Mouse (Mus musculus): ENCODE results near the gene Slc28a1.
"Not testable (repeated sequence)": the region's sequence is repeated elsewhere in the genome, so short reads cannot be mapped to it uniquely, and the experiment has no call there.

Slc28a1 gene

DNA sequence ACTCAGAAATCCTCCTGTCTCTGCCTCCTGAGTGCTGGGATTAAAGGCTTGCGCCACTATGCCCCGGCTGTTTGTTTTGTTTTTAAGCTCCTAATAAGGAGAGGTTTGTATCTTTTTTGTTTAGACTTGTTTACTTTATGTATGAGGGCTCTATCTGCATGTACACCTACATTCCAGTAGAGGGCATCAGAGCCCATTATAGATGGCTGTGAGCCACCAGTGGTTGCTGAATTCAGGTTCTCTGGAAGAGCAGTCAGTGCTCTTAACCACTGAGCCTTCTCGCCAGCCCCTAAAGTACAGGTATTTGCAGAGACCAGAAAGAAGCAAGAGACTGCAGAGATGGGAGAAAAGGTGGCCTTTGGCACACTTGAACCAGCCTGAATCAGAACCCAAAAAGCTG, 52.5 kb downstream of the Slc28a1 start:
- peak; percentile 21 for DNase-seq (ENCODE audit: low spot score)

DNA sequence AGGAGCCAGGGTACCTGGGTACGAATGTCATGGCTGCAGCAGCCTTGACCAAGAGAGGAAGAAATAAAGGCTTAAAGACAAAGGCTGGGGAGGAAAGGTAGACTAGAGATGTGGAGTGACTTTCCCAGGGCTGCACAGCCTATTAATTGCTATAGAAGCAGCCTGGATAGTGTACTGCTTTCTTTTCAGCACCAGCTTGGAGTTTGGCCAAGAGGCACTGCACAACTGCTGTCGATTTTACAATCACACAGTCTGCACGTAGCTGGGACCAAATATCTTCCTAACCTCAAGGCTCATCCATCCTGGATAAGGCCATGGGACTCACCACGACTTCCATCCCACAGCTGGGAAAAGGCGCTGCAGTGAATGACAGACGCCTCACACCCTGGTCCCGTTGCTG, 54.8 kb downstream of the Slc28a1 start:
- no peak for DNase-seq (ENCODE audit: low spot score)

DNA sequence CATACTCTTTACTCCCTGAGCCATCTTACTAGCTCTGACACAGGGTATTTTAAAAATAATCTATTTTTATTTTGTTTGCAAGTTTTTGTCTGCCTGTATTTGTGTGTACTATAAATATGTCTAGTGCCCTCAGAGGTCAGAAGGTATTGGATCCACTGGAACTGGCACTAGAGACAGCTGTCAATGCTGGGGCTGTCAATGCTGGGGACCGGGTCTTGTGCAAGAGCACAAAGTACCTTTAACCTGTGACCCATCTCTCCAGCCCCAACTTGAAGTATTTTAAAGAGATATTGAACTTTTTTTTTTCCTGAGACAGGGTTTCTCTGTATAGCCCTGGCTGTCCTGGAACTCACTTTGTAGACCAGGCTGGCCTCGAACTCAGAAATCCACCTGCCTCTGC, 59.3 kb downstream of the Slc28a1 start:
- no peak for DNase-seq (ENCODE audit: low spot score)

DNA sequence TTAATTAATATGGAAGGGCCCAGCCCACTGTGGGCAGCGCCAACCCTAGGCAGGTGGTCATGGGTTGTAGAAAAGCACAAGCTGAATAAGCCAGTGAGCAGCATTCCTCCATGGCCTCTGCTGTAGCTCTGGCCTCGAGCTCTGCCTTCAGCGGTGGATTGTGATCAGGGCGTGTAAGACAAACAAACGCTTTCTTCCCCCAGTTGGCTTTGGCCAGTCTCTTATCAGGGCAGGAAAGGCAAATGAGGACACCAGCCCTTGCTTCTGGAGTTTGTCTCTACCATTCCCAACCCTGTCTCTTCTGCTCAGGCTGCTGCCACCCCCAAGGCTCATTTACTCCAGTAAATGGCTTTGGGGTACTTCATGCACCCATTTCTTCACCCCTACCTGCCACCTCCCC, 60.1 kb downstream of the Slc28a1 start:
- DNase-seq (ENCODE audit: low spot score): no peak

DNA sequence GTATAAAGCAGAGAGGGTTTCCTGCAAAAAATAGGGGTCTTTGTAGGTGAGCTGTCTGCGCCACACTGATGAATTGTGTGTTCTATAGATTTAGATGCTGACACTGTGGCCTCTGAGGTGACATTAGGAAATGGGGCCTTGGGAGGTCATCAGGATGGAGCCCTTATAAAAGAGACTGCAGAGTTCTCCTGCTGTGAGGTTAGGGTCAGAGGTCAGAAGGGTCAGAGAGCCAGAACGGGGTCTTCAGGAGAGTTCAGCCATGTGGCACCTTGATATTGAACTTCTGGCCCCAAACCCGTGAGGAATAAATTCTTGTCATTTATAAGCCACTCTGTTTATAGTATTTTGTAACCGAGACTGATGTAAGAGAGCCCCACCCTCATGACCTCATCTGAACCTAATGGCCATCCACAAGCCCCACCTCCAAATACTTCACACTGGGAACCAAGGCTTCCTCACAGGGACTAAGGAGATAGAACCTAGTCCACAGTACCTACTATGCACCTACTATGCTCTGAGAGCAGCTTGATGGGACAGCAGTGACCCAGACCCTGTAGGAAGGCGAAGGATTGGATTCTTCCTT, 61.7 kb downstream of the Slc28a1 start:
- no peak for DNase-seq (ENCODE audit: low spot score)

DNA sequence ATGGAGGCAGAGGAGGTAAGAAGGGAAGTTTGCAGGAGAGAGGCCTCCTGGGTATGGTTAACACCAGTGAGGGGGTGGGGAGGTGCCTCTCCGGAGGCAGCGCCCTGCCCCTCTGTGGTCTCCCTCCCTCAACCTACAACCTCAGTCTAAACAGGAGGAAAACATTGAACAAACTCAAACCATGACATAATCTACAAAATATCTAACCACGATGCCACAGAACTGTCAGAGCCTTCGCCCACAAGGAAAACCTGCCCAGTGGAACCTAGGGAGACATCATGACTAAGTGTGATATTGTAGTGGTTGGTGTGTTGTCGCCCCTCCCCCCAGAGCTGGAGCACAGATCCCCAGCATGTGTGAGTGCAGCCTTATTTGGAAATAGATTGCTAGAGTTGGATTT, 64.9 kb downstream of the Slc28a1 start:
- DNase-seq (ENCODE audit: low spot score): no peak

DNA sequence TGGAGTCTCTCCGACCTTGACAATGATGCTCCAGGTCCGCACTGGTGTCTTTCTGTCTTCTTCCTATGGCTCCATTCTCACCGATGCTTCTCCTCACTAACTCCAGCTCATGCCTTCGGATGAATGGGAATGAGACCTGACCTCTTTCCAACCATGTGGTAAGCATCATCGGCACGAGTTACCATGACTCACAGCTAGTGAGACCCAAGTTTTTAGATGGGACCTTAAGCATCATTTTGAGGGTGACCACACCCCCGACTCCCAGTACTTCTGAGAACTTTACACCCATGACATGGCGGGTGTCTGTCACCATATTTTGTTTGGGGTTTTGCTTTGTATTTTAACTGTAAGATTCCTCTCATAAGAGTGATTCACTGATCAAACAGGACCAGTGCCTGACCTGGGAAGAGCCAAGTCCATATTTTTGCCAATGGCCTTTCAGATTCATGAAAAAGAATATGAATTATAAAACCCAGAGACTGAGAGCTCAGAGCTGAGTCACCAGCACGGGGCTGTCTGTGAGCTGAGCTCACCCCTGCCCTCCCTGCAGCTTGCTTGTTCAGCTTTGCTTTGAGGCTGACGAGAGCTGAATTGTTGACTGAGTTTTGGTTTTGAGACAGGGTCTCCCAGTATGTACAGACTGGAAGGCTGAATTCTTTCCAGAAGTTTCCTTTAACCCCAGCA, 68.0 kb downstream of the Slc28a1 start:
- DNase-seq (ENCODE audit: low spot score): no peak

DNA sequence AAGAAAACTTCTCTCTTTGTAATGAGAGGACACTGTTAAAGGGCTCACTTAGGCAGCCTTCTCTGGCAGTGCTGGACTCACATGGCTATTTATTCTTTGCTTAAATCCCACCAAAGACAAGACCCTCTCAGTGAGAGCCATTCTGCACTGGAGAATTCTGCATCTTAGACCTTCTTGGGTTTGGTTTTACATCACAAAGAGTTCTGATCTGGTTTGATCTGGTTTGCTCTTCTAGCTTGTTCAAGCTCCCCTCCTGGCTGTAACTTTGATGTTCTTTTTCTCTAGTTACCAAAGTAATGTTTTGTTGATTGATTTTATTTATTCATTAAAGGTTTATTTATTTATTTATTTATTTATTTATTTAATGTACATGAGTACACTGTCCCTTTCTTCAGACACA, 68.6 kb downstream of the Slc28a1 start:
- no peak for DNase-seq (ENCODE audit: low spot score)

DNA sequence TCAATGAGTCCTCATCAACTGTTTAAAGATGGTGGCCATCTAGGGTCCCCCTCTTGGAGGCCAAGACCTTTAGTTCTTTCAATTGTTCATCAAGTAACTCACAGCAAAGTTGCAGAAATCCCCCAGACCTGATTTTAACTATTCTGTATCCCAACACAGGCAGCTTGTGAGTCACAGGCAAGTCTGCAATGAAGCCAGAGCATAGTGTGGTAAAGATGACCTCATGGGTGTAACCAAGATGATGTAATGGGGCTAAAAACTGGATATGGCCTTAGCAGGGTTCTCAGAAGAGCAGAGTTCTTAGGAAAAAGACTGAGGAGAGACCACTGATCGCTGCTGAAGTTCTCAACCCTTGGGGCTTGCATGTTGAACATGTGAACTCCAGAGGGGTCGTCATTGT, 69.5 kb downstream of the Slc28a1 start:
- no peak for DNase-seq (ENCODE audit: low spot score)

DNA sequence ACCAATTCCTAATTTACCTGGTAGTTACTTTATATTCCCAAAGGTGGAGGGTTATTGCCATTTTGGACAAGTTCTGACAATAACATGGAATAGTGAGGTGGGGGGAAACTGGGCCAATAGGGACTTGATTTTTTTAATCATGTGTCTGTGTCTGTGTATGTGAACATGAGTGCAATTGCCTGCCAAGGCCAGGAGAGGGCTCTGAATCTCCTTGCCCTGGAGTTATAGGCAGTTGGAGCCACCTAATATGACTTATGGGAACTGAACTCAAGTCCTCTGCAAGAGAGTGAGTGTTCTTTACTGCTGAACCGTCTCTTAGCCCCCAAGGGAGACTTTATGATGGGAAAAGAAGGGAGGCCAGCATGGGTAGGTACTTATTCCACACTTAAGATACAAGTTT, 70.1 kb downstream of the Slc28a1 start:
- no peak for DNase-seq (ENCODE audit: low spot score)

DNA sequence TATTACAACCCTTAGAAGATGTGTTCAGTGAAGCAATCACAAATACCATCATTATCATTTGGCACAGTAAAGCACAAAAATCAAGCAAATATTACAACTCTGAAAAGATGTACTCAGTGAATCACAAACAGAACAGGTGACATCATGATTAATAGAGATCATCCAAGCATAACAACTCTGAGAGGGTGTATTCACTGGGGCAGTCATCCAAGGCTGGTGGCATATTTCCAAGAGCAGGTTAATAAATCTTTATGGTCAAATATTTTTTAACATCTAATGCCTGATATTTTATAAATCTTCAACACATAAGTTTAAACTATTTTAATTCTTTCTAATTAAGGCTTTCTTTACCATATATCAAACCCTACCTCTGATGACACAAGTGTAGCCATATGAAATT, 71.4 kb downstream of the Slc28a1 start:
- DNase-seq (ENCODE audit: low spot score): peak; percentile 42

DNA sequence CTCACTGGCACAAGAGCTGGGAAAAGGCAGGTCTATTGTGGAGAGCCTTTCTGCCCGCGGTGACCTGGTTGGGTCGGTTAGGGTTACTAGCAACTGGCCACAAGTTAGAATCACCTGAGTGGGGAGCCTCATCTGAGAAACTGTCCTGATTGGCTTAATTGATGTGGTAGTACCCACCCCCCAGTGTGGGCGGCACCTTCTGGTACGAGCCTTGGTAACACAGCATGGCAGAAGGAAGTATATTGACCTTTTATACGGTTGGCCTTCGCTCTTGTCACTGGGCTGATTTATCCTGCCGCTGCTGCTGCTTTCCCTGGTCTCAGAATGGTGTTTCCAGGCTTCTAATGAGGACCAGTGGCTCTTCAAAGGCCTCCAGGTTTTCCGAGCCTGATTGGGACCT, 74.6 kb downstream of the Slc28a1 start:
- DNase-seq (ENCODE audit: low spot score): no peak

DNA sequence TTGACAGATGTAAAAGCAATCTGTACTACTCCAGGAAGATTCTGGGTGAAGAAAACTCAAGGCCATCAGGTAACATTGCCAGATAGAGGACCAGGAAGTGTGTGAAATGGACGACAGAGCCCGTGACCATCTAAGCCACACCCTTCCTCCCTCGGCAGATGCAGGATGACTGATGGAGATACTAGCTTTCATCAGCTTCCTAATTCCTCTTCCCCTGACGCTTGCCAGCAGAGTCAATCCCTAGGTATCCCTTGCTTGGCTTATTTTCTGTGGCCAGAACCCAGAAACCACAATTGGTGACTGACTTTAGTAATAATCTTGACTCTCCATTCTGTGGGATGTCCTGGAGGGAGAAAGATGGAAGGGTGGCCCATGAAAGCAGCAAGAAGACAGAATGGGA, 80.9 kb downstream of the Slc28a1 start:
- DNase-seq (ENCODE audit: low spot score): no peak

DNA sequence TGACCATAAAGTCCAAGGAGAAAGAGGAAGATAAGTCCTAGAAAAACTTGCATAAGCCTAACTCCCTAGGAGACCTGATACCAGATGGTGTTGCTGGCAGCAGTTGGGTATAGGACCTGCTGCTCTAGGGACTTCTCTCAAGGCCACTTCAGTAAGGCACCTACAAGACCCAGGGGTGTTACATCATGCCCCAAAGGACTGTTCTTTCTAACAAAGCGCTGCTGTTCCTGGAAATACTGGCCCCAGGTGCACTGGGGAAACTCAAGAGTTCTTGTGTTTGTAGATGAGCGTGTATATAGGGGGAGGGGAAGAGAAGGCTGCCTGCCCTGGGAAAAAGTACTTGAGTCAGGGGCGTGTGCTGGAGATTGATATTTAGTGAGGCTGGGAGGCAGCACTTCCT, 82.2 kb downstream of the Slc28a1 start:
- DNase-seq (ENCODE audit: low spot score): no peak

DNA sequence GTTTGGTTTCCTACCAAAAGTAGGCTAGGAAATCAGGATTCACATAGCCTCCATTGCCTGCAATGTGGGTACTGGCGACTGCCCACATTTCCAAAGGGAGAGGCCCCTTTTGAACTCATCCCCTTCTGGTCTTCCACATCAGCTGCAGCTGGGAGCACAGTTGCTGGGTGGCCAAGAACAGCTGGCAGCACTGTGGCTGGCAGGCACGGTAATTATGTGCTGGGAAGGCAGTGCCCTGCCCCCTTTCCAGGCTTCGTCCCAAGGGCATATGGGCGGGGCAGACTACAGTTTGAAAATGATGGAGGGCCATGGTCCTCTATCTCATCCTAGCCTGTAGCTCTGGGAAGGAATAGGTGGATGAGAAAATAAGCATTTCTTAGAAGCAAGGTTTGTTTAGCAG, 83.9 kb downstream of the Slc28a1 start:
- no peak for DNase-seq (ENCODE audit: low spot score)

DNA sequence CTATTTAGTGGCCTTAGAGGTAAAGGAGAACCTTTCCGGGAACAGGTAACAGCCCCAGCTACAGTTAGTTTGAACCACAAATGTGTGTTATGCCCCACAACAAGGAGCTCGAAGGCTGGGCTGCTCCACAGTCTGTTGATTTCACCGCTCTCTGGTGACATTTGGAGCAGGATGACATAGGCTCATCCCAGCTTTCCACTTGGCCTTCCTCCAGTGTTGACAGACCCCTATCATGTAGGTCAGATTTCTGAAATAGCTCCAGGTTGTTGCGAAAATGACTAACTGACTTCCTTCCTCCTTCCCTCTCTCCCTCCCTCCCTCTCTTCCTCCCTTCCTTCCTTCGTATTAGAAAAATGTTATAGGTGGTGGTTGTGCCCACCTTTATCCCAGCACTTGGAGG, 84.5 kb downstream of the Slc28a1 start:
- no peak for DNase-seq (ENCODE audit: low spot score)

DNA sequence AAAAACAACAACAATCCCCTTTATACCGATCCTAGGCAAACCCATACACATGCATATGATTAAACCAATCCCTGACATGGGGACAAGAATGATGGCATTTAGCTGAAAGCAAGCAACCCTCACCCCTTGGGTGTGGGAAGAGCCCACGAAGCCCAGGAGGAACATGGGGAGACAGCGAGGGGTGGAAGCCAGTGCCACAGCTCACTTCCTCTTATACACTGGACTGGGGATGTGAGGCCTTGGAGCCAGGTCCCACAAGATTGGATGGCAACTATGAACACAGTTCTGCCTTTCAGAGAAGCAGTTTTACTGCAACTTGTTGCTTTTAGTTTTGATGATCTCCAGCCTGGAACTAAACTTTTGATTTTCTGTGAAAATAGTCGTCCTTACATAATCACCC, 85.2 kb downstream of the Slc28a1 start:
- no peak for DNase-seq (ENCODE audit: low spot score)

DNA sequence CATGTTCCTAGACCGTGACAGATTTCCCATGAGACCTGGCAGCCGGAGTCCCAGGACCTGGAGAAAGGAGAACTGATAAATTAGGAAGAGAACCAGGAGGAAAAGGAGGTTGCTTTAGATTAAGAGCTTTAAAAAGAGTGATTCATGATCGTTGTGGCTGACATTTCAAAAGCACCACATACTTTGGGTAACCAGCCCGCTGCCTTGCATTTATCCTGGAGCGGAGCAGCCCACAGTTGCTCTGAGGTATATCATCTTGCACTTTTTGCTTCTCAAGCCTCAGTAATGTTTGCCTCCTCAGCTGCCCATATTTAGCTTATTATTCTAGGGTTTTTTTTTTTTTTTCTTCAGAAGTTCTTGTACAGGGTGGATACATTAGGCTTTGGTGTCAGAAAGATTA, 87.8 kb downstream of the Slc28a1 start:
- no peak for DNase-seq (ENCODE audit: low spot score)

DNA sequence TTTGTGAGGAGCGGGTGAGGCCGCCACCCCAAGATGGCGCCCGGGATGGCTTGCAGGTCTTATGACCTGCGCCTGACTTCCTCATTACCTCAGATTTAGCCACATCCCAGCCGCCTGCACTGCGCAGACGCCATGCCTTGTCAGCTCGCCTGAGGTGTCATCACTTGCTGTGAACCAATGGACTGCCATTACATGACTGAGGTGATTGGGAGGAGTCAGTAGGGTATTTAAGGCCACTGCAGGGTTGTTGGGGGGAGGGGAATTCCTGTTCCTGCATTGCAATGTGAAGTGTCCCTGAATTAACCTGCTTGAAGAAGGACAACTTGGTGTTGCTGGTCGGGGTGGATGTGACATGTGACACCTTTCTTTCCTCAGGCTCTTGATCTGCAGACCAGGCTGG, 89.0 kb downstream of the Slc28a1 start:
- not testable (repeated sequence) for DNase-seq (ENCODE audit: low spot score)

DNA sequence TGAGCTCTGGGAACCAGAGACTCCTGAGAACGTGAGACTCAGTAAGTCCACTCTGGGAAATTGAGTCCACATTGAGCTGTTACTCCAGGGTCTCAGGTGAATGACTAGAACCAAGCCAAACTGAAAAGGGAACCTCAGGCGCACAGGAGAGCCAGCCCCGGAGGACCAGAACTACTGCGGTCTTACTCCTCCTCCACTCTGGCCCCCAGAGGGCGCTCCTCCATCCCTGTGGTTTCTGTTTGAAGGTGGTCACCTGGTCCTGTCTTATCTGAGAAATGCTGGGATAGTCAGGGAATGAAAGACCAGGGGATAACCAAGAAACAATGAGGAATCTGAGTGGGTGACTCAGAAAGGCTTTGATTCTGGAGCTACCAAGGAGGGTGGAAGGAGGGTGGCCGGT, 94.3 kb downstream of the Slc28a1 start:
- peak; percentile 64 for DNase-seq (ENCODE audit: low spot score)

DNA sequence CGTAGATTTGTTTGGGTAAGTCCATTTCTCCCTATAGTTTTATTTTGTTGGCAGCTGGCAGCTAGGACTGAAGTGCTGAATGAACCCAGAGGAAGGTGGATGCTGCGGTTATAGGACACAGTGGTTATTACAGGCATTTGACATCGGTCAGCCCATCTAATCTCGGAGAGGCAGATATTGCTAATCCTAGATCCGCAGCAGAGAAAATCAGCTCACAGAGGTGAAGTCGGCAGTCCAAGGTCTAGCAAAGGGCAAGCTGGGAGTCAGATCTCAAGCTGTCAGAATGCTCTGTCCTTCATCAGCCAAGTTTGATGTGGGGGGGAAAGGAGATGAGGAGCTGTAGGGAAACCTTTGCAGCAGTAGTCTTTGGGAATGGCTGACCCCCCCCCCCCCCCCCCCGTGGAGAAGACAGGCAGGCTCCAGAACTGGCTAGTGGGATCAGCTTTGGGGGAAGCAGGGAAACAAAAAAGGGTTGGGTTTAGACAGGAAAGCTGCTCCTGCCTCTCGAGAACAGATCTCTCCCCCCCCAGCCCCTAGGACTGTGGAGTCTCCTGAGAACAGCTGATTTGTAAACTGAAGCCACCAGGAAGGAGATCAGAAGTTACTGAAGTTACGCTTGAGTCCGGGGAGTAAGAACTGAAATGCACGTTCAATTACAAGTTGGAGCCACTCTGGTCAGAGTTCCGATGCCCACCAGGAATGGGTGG, 95.5 kb downstream of the Slc28a1 start:
- no peak for DNase-seq (ENCODE audit: low spot score)

DNA sequence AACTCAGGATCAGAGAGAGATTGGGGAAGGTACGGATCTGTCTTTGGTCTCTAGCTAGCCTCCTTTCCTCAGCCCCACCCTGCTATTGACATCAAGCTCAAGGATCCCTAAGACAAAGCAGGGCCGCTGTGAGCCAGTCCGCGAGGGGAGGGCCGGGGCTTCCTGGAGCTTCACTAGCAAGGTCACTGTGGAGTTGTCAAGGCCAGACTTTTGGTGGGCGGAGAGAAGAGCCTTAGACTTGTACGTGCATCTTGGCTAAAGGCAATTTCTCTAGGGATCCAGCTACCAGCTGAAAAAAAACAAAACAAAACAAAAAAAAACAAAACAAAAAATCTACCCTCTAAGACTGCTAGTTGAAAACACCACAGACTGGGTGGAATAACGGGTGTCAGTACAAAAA, 97.2 kb downstream of the Slc28a1 start:
- DNase-seq (ENCODE audit: low spot score): no peak

DNA sequence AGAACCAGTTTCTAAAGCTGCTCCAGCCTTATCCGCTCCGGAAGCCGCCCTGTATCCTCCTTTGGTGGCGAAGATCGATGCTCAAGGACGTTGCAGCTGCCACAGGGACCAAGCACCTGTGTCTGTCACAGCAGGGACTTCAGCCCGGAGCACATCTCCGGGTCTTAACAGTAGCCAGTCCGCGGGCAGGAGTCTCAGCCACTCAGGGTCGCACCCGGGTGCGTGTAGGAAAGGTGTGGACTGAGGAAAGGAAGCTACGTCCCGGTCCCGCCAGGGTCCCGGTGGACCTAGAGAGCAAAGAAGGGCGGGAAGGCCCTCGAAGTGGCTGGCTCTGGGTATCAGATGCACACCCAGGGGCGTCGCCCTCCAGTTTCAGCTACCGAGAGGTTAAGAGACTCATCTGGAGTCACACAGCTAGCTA, 97.7 kb downstream of the Slc28a1 start:
- DNase-seq (ENCODE audit: low spot score): peak; percentile 34

Data from ovary, postnatal 14 days (tissue).